Mouse (Mus musculus) adrenal gland, postnatal 36 days (tissue): ENCODE results near the gene Hk3. TPM values are rescaled to one million over a fixed set of nuclear protein-coding genes. Genes with fewer than 3 reads are reported as not detected.

Source experiments
- DNase-seq, 2 experiments: peaks; one replicate each; pipeline ENCODE4 v3.0.0; 2021; ENCODE audit warnings: mixed read lengths in 1 of 2
- long read RNA-seq, 2 experiments: library from polyadenylated mRNA; stranded (forward); transcript quantifications; one replicate each; pipeline ENCODE4 v2.0.0; 2021; ENCODE audit warnings: borderline sequencing depth in 2 of 2
- total RNA-seq, 2 experiments: library from RNA; stranded (reverse); gene quantifications; 2 replicates each; pipeline ENCODE4 v1.2.3; 2021

Hk3 gene
- total RNA-seq = 1 to 10 TPM in 1 of 2 experiments, under 1 TPM in 1; 0.72 to 1.1 TPM
- long read RNA-seq, experiment 1 = 0 reads
- long read RNA-seq, experiment 2 = 0 reads

GRCm38 (mm10) chr13:55021194-55021779 lies at the start of gene Hk3:
Gene Hk3 (minus strand): TSS chr13:55021385.
- DNase-seq = no peak

- no peak for DNase-seq
Measured at GRCm38 (mm10) chr13:55069719-55070118, 48.5 kb upstream of the Hk3 start.

- DNase-seq = no peak
Measured at GRCm38 (mm10) chr13:55063276-55063675, 42.1 kb upstream of the Hk3 start.

GRCm38 (mm10) chr13:55058042-55058441 lies 36.9 kb upstream of the Hk3 start:
- DNase-seq = peak; percentile 14 to 20

- DNase-seq = no peak
Measured at GRCm38 (mm10) chr13:55047706-55048105, 26.5 kb upstream of the Hk3 start.

GRCm38 (mm10) chr13:55040016-55040415 lies 18.8 kb upstream of the Hk3 start:
- no peak for DNase-seq

GRCm38 (mm10) chr13:55024215-55024614 lies 3.0 kb upstream of the Hk3 start:
- DNase-seq = no peak

- DNase-seq = peak; percentile 64 to 77
Measured at GRCm38 (mm10) chr13:55022715-55023114, 1.5 kb upstream of the Hk3 start.

GRCm38 (mm10) chr13:55022256-55022655 lies 1.1 kb upstream of the Hk3 start:
- DNase-seq = no peak

GRCm38 (mm10) chr13:55020051-55020450 lies 1.1 kb downstream of the Hk3 start:
- DNase-seq = no peak

GRCm38 (mm10) chr13:55019181-55019580 lies 2.0 kb downstream of the Hk3 start:
- no peak for DNase-seq

GRCm38 (mm10) chr13:55018700-55019099 lies 2.5 kb downstream of the Hk3 start:
- DNase-seq = no peak

- no peak for DNase-seq
Measured at GRCm38 (mm10) chr13:55017898-55018599, 3.1 kb downstream of the Hk3 start.

- DNase-seq = no peak
Measured at GRCm38 (mm10) chr13:55017154-55017897, 3.9 kb downstream of the Hk3 start.

- no peak for DNase-seq
Measured at GRCm38 (mm10) chr13:55014451-55014850, 6.7 kb downstream of the Hk3 start.

- DNase-seq = no peak
Measured at GRCm38 (mm10) chr13:55013702-55014344, 7.4 kb downstream of the Hk3 start.

GRCm38 (mm10) chr13:55011981-55012478 lies 9.2 kb downstream of the Hk3 start:
- no peak for DNase-seq

- no peak for DNase-seq
Measured at GRCm38 (mm10) chr13:55011103-55011502, 10.1 kb downstream of the Hk3 start.

- DNase-seq = no peak
Measured at GRCm38 (mm10) chr13:55008589-55008988, 12.6 kb downstream of the Hk3 start.

- no peak for DNase-seq
Measured at GRCm38 (mm10) chr13:55006415-55006742, 14.8 kb downstream of the Hk3 start.

GRCm38 (mm10) chr13:55005691-55006414 lies 15.3 kb downstream of the Hk3 start:
- no peak for DNase-seq

- peak in 1 of 2 experiments; percentile 26 for DNase-seq
Measured at GRCm38 (mm10) chr13:55004646-55005045, 16.5 kb downstream of the Hk3 start.
